Mouse (Mus musculus): ENCODE data around the gene Apbb2. TPM values are rescaled to one million over a fixed set of nuclear protein-coding genes. Genes with fewer than 3 reads are reported as not detected.

Apbb2 gene
- polyA plus RNA-seq, 1 experiment from 2014 or later = 25.1 TPM

- H3K36me3 ChIP-seq = no peaks in the 10 kb centered on the region
- peaks cover 68% of the 10 kb centered on the region for H3K4me1 ChIP-seq
- H3K9me3 ChIP-seq = no peaks in the 10 kb centered on the region
- no peak overlapping the region for H3K4me3 ChIP-seq
- no peaks in the 10 kb centered on the region for H3K27me3 ChIP-seq (ENCODE audit: insufficient read depth, poor library complexity, severe bottlenecking)
- WGBS = 83% methylated on average over 5 of the region's 5 CpGs
- no peak overlapping the region for H3K27ac ChIP-seq
- DNase-seq (ENCODE audit: low spot score) = no peak
Observed at GRCm38 (mm10) chr5:66612964-66613363, 5.6 kb downstream of the Apbb2 start.

DNA sequence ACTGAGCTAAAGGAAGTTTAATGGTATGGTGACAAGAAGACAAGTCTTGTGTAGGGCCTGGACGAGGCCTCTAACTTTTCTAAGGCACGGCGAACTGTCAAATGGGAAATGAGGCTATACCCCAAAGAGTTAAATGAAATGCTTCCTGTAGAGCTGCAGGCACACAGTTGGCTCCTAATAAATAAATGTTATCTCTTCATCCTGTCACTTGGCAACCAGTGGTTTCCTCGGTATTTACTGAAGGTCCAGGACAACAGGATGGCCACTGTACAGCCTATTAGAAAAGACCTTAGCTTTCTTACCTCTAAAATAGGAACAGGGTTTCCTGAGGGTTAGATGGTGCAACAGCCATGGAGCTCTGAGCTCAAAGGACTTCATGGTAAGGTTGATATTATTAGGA is 6.7 kb downstream of the Apbb2 start:
- WGBS = 58% methylated on average over 4 of the region's 4 CpGs
- no peaks in the 10 kb centered on the region for H3K9me3 ChIP-seq
- no peak for DNase-seq (ENCODE audit: low spot score)
- no peak overlapping the region for H3K4me3 ChIP-seq
- H3K36me3 ChIP-seq = no peaks in the 10 kb centered on the region
- no peaks in the 10 kb centered on the region for H3K27me3 ChIP-seq (ENCODE audit: insufficient read depth, poor library complexity, severe bottlenecking)
- H3K27ac ChIP-seq = no peak overlapping the region
- H3K4me1 ChIP-seq = peaks cover 70% of the 10 kb centered on the region

DNA sequence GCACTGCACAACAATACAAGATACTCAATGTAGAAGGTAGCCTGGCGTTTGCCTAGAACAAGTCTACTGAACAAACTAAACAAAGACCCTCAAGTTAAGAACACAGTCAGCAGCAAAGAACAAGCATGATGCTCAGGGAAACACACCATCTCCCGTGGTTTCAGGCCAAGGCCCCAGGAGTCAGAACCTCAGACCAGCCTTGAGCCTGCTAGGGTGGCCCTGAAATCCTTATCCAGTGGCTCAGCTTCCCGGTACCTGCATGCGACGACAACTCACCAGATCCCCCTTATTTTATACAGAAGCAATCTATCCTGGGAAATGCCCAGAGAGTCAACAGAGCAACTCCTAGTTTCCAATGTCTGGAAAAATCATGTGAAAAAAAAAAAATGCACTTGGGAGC is 7.2 kb downstream of the Apbb2 start:
- H3K27ac ChIP-seq = no peak overlapping the region
- no peak overlapping the region for H3K4me3 ChIP-seq
- H3K27me3 ChIP-seq (ENCODE audit: insufficient read depth, poor library complexity, severe bottlenecking) = no peaks in the 10 kb centered on the region
- no peak for DNase-seq (ENCODE audit: low spot score)
- WGBS = 88% methylated on average over 5 of the region's 5 CpGs
- no peaks in the 10 kb centered on the region for H3K36me3 ChIP-seq
- peaks cover 73% of the 10 kb centered on the region for H3K4me1 ChIP-seq
- H3K9me3 ChIP-seq = no peaks in the 10 kb centered on the region

- Histone ChIP-seq H3K4me3 (no peak overlapping the region), H3K4me1 (peaks cover 75% of the 10 kb centered on the region), H3K36me3 (no peaks in the 10 kb centered on the region), H3K27ac (0 out of 2 replicates have a peak overlapping the region, but pooled peaks have one; percentile 23), H3K9me3 (no peaks in the 10 kb centered on the region), H3K27me3 (ENCODE audit: insufficient read depth, poor library complexity, severe bottlenecking) (no peaks in the 10 kb centered on the region)
- WGBS = 87% methylated on average over 12 of the region's 12 CpGs
- no peak for DNase-seq (ENCODE audit: low spot score)
Observed at GRCm38 (mm10) chr5:66610270-66610669, 8.3 kb downstream of the Apbb2 start.

- Histone ChIP-seq H3K27me3 (ENCODE audit: insufficient read depth, poor library complexity, severe bottlenecking) (no peaks in the 10 kb centered on the region), H3K36me3 (no peaks in the 10 kb centered on the region), H3K4me1 (peaks cover 71% of the 10 kb centered on the region), H3K9me3 (no peaks in the 10 kb centered on the region), H3K27ac (peak overlapping the region; percentile 23), H3K4me3 (no peak overlapping the region)
- 29% methylated on average over 7 of the region's 7 CpGs for WGBS
- no peak for DNase-seq (ENCODE audit: low spot score)
Observed at GRCm38 (mm10) chr5:66609306-66609705, 9.3 kb downstream of the Apbb2 start.

DNA sequence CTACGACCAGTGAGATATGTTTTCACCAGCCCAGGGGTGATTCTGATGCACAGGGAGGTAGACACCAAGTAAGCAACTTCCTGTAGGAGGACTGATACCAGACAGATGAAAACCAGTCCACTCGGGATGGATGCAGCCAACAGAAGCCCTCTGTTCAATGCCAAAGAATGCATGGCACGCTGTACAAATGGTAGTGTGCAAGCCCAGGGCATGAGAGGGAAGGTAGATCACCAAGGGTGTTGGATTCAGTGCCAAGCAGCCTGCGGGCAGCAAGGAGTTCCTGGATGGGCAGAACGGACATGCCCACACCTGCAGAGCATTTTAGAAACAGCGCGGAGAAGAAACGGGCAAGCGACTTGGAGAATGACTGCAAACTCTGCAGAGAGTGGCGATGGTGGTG is 10.8 kb downstream of the Apbb2 start:
- Histone ChIP-seq H3K9me3 (no peaks in the 10 kb centered on the region), H3K27ac (peak overlapping the region; percentile 11; the same call in 1 of the 2 replicates), H3K36me3 (no peaks in the 10 kb centered on the region), H3K27me3 (ENCODE audit: insufficient read depth, poor library complexity, severe bottlenecking) (no peaks in the 10 kb centered on the region), H3K4me3 (no peak overlapping the region), H3K4me1 (peaks cover 69% of the 10 kb centered on the region)
- 84% methylated on average over 10 of the region's 10 CpGs for WGBS
- no peak for DNase-seq (ENCODE audit: low spot score)

DNA sequence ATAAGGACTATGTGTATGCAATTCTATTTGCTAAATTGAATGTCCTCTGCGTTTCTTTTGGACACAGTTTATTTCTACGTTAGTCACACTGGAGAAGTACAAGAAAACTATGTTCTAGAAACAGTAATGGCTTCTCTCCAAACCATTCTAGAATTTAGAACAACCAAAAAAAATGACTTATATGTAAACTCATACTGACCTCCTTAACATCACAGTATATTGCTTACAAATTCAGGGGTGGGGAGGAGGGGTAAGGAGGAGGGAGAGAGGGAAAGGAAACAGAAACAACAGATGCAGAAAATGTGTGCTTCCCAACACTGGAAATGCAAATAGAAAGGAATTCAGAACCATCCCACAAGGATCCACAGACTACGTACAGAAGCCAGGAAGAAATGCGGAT is 11.4 kb downstream of the Apbb2 start:
- Histone ChIP-seq H3K9me3 (no peaks in the 10 kb centered on the region), H3K36me3 (no peaks in the 10 kb centered on the region), H3K4me1 (peaks cover 71% of the 10 kb centered on the region), H3K27ac (no peak overlapping the region), H3K27me3 (ENCODE audit: insufficient read depth, poor library complexity, severe bottlenecking) (no peaks in the 10 kb centered on the region), H3K4me3 (no peak overlapping the region)
- WGBS = 76% methylated on average over 4 of the region's 4 CpGs
- no peak for DNase-seq (ENCODE audit: low spot score)

DNA sequence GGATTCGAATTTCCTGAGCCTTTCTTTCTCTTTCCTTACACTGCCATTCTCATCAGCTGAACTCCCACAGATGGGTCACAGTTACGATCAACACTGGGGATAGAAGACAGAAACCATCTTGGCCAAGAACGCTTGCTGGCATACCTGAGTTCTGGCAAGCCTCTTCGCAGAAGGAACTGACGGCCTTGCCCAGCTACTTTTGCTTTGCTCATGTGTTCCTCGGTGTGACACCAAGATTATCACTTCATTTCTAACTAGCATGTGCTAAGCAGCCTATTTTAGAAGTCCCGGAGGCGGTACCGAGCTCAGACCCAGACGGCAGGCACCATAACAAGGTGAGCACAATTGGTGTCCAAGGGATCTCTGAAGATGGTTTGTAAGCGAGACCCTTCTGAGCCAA is 12.9 kb downstream of the Apbb2 start:
- no peaks in the 10 kb centered on the region for H3K27me3 ChIP-seq (ENCODE audit: insufficient read depth, poor library complexity, severe bottlenecking)
- H3K9me3 ChIP-seq = no peaks in the 10 kb centered on the region
- H3K36me3 ChIP-seq = no peaks in the 10 kb centered on the region
- H3K27ac ChIP-seq = no peak overlapping the region
- no peak for DNase-seq (ENCODE audit: low spot score)
- no peak overlapping the region for H3K4me3 ChIP-seq
- whole genome bisulfite sequencing = 79% methylated on average over 11 of the region's 11 CpGs
- peaks cover 65% of the 10 kb centered on the region for H3K4me1 ChIP-seq

- H3K27ac ChIP-seq = 0 out of 2 replicates have a peak overlapping the region, but pooled peaks have one; percentile 32
Observed at GRCm38 (mm10) chr5:66604423-66604822, 14.2 kb downstream of the Apbb2 start.

GRCm38 (mm10) chr5:66603746-66604145 is 14.8 kb downstream of the Apbb2 start:
- Histone ChIP-seq H3K4me1 (peaks cover 57% of the 10 kb centered on the region), H3K36me3 (no peaks in the 10 kb centered on the region), H3K27ac (peak overlapping the region; percentile 32; the same call in 1 of the 2 replicates), H3K27me3 (ENCODE audit: insufficient read depth, poor library complexity, severe bottlenecking) (no peaks in the 10 kb centered on the region), H3K9me3 (no peaks in the 10 kb centered on the region), H3K4me3 (no peak overlapping the region)
- 29% methylated on average over 8 of the region's 8 CpGs for WGBS
- DNase-seq (ENCODE audit: low spot score) = no peak

More at GRCm38 (mm10) chr5:66604423-66604822, 14.2 kb downstream of the Apbb2 start:
- Histone ChIP-seq H3K27me3 (ENCODE audit: insufficient read depth, poor library complexity, severe bottlenecking) (no peaks in the 10 kb centered on the region), H3K4me1 (peaks cover 63% of the 10 kb centered on the region), H3K36me3 (no peaks in the 10 kb centered on the region), H3K4me3 (no peak overlapping the region), H3K9me3 (no peaks in the 10 kb centered on the region)
- DNase-seq (ENCODE audit: low spot score) = no peak
- WGBS = 74% methylated on average over 4 of the region's 4 CpGs

DNA sequence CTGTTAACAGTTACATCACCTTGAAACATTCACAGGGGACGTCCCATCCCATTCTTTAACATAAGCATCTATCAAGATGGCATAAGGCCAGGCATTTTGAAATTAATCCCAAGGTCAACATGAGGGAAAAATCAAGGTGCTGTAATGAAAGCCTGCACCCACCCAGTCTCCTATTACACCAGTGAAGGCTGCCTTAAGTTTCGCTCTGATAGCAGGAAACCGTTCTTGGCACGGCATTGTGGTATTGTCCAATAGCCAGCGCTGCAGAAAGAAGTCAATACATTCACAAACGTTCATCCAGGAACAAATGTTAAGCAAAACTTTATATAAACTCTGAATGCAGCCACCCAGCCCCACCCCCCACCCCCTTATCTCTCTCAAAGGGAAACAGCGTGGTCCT is 15.4 kb downstream of the Apbb2 start:
- DNase-seq (ENCODE audit: low spot score) = no peak
- no peaks in the 10 kb centered on the region for H3K27me3 ChIP-seq (ENCODE audit: insufficient read depth, poor library complexity, severe bottlenecking)
- no peak overlapping the region for H3K27ac ChIP-seq
- no peak overlapping the region for H3K4me3 ChIP-seq
- H3K36me3 ChIP-seq = no peaks in the 10 kb centered on the region
- peaks cover 52% of the 10 kb centered on the region for H3K4me1 ChIP-seq
- 45% methylated on average over 7 of the region's 7 CpGs for WGBS
- H3K9me3 ChIP-seq = no peaks in the 10 kb centered on the region

DNA sequence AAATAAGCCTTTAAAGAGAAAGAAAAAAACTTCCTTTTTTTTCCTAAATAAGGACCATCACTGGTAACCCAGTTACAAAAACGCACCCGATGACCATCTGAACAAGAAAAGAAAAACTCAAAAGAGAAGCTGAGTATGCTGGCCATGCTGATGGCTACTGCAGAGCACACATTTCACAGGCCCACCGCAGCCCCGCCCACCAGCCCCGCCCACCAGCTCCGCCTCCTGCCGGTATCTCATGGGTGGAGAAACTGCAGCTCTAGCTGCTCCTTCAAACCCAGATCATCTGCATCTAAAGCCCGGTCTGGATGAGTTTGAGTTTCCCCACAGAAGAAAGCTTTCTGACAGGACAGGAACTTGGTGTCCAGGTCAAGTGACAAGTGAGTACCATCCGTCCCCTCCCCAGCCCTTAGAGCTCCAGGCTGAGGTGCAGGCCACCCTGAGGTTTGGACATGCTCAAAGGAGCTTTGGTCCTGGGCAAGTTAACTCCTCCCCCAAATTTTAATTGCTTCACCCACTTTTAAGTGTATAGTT is 16.2 kb downstream of the Apbb2 start:
- peaks cover 45% of the 10 kb centered on the region for H3K4me1 ChIP-seq
- DNase-seq (ENCODE audit: low spot score) = no peak
- no peak overlapping the region for H3K27ac ChIP-seq
- WGBS = 21% methylated on average over 9 of the region's 9 CpGs
- no peaks in the 10 kb centered on the region for H3K9me3 ChIP-seq
- H3K27me3 ChIP-seq (ENCODE audit: insufficient read depth, poor library complexity, severe bottlenecking) = no peaks in the 10 kb centered on the region
- no peaks in the 10 kb centered on the region for H3K36me3 ChIP-seq
- no peak overlapping the region for H3K4me3 ChIP-seq

GRCm38 (mm10) chr5:66600415-66600814 is 18.2 kb downstream of the Apbb2 start:
- H3K4me1 ChIP-seq = peaks cover 32% of the 10 kb centered on the region
- 75% methylated on average over 8 of the region's 8 CpGs for WGBS

GRCm38 (mm10) chr5:66599888-66600287 is 18.7 kb downstream of the Apbb2 start:
- Histone ChIP-seq H3K27ac (no peak overlapping the region), H3K4me3 (no peak overlapping the region), H3K27me3 (ENCODE audit: insufficient read depth, poor library complexity, severe bottlenecking) (no peaks in the 10 kb centered on the region), H3K9me3 (no peaks in the 10 kb centered on the region), H3K4me1 (peaks cover 34% of the 10 kb centered on the region), H3K36me3 (no peaks in the 10 kb centered on the region)
- 49% methylated on average over 9 of the region's 9 CpGs for WGBS
- no peak for DNase-seq (ENCODE audit: low spot score)

More at GRCm38 (mm10) chr5:66600415-66600814, 18.2 kb downstream of the Apbb2 start:
- Histone ChIP-seq H3K27ac (no peak overlapping the region), H3K36me3 (no peaks in the 10 kb centered on the region), H3K9me3 (no peaks in the 10 kb centered on the region), H3K4me3 (no peak overlapping the region), H3K27me3 (ENCODE audit: insufficient read depth, poor library complexity, severe bottlenecking) (no peaks in the 10 kb centered on the region)
- DNase-seq (ENCODE audit: low spot score) = no peak

Measured in heart, embryonic 10.5 days (tissue).